In the genomic region with DNA sequence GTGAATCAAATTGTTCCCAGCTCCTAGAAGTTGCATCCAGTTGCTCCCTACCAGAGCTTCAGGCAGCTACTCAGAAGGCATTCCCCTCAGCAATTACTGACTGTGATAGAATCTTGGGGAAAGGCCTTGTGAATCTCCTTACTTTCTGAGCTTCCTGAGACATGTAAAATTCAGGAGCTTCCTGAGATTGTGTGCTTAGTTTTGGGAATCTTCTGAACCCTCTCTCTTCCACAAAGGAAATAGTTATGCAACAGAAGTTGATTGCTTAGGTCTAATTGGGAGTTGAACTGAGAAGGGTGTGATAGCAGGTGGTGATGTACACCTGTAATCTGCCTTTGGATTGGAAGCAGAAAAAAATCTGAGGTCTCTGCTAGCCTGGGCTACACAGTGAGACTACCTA, we compare ENCODE assay signal across 8 mouse cellular contexts. TPM values are rescaled to one million over a fixed set of nuclear protein-coding genes. Genes with fewer than 3 reads are reported as not detected.
DNase-seq lines count a peak whose midpoint lies in the region; ATAC-seq and TF ChIP-seq lines count a peak whose summit lies in the region.

Gene Lsm14a (minus strand): TSS at position 101 of the 400 bp plus-strand sequence.

- H3K9me3 ChIP-seq in heart, embryonic 12.5 days (replicated peaks), result no peaks in the 10 kb centered on the region

- H3K4me2 ChIP-seq in heart, embryonic 12.5 days, result no peak within 1 kb of the TSS

- TF ChIP-seq POLR2A in cortical plate, adult 2 months (IDR thresholded peaks at IDR 0.05; ENCODE audit: extremely low read depth, insufficient read depth, low read length), result no peak

- no peak within 1 kb of the TSS for H3K4me3 ChIP-seq in cortical plate, adult 2 months (ENCODE audit: insufficient read depth, low read length)
- no peak within 1 kb of the TSS for H3K4me3 ChIP-seq in heart, embryonic 12.5 days

- ATAC-seq in heart, embryonic 12.5 days (ENCODE audit: insufficient number of reproducible peaks, low FRiP score), result no peak
- no peak for ATAC-seq in monocyte, adult 5-6 weeks (replicated peaks; ENCODE audit: insufficient number of reproducible peaks, low FRiP score, low TSS enrichment, poor library complexity, severe bottlenecking)

- intact Hi-C loops in left cerebral cortex, postnatal 10 days (cut with DNase I), result no loop called here

- H3K4me1 ChIP-seq in cortical plate, adult 2 months (ENCODE audit: control insufficient read depth, insufficient read depth, low read length), result peaks cover 1% of the 10 kb centered on the region; the same call in 1 of the 2 replicates
- peaks cover 11% of the 10 kb centered on the region for H3K4me1 ChIP-seq in heart, embryonic 12.5 days (replicated peaks)

- TF ChIP-seq CTCF in cortical plate, adult 2 months (IDR thresholded peaks at IDR 0.05; ENCODE audit: extremely low read depth, insufficient read depth, low read length), result no peak

- no peak within 1 kb of the TSS for H3K27ac ChIP-seq in cortical plate, adult 2 months (ENCODE audit: insufficient read depth, low read length)
- H3K27ac ChIP-seq in heart, embryonic 12.5 days (ENCODE audit: poor library complexity, severe bottlenecking), result no peak within 1 kb of the TSS

- no peaks in the 10 kb centered on the region for H3K36me3 ChIP-seq in heart, embryonic 12.5 days

- no peak for DNase-seq in left cerebral cortex, adult 18-20 months (ENCODE audit: low spot score in 2 of 2)
- no peak for DNase-seq in left cerebral cortex, adult 11 months (ENCODE audit: low spot score)
- DNase-seq in left cerebral cortex, postnatal 10 days (ENCODE audit: extremely low spot score in 1 of 2, low spot score in 2 of 2), result no peak
- no peak for DNase-seq in right cerebral cortex, postnatal 25 days
- DNase-seq in cerebellum, adult 11 months, result no peak

- no peaks in the 10 kb centered on the region for H3K27me3 ChIP-seq in heart, embryonic 12.5 days (replicated peaks)

- H3K9ac ChIP-seq in heart, embryonic 12.5 days, result no peak within 1 kb of the TSS

RNA-seq across cellular contexts. Expression of gene Lsm14a, which starts in this region (rescaled TPM):
- total RNA-seq in left cerebral cortex, adult 18-20 months (2021), result 10 to 100 TPM; 82.1 to 94.8 TPM
- 49.4 and 55.9 TPM in 2 replicates for polyA plus RNA-seq in cortical plate, adult 2 months (2012; rRNA removed)
- 80.3 and 82.9 TPM in 2 replicates for polyA plus RNA-seq in heart, embryonic 12.5 days (2016; fragmentation: Nextera tagmentation; extraction: Ambion mirVana)
- total RNA-seq in left cerebral cortex, postnatal 10 days (2021), result 10 to 100 TPM; 56.0 to 73.4 TPM
- total RNA-seq in monocyte, adult 5-6 weeks (2017), result 94.4 to 159 TPM (median 97.2 TPM) in 3 replicates
